Comparison of ENCODE assay signal across 16 mouse cellular contexts in genomic region chr1:39932216-39932739, GRCm38 (mm10). TPM values are rescaled to one million over a fixed set of nuclear protein-coding genes. Genes with fewer than 3 reads are reported as not detected.
A peak's percentile ranks its signal among the peaks of the same experiment; 100 is the strongest.
DNase-seq lines count a peak whose midpoint lies in the region; ATAC-seq and TF ChIP-seq lines count a peak whose summit lies in the region.
"Had no signal": no experiment of that assay in that cellular context is flagged by ENCODE, and none has a peak within 500 bp of the region (broad histone marks: within the 10 kb centered on the region; RNA-seq: fewer than 3 reads in every experiment).

No protein-coding gene starts in this region.

- no peaks in the 10 kb centered on the region for H3K9me3 ChIP-seq in heart, embryonic 10.5 days
- no peaks in the 10 kb centered on the region for H3K9me3 ChIP-seq in hindbrain, postnatal 0 days (ENCODE audit: low read length)
- no peaks in the 10 kb centered on the region for H3K9me3 ChIP-seq in hindbrain, embryonic 10.5 days
- H3K9me3 ChIP-seq: embryonic facial prominence, embryonic 15.5 days; G1E; midbrain, embryonic 10.5 days had no signal

- no peaks in the 10 kb centered on the region for H3K36me3 ChIP-seq in heart, embryonic 10.5 days
- H3K36me3 ChIP-seq in hindbrain, postnatal 0 days (ENCODE audit: insufficient read depth, low read length): no peaks in the 10 kb centered on the region
- peaks cover 15% of the 10 kb centered on the region; the same call in 1 of the 2 replicates for H3K36me3 ChIP-seq in hindbrain, embryonic 10.5 days
- H3K36me3 ChIP-seq: embryonic facial prominence, embryonic 15.5 days; G1E had no signal

- intact Hi-C loops in left cerebral cortex, postnatal 4 days (cut with DNase I): no loop called here

- H3K4me2 ChIP-seq in hindbrain, postnatal 0 days (ENCODE audit: low read depth, low read length): no peak overlapping the region
- H3K4me2 ChIP-seq: embryonic facial prominence, embryonic 15.5 days; lung, embryonic 14.5 days had no signal

- no peaks in the 10 kb centered on the region for H3K27me3 ChIP-seq in heart, embryonic 10.5 days (ENCODE audit: insufficient read depth, poor library complexity, severe bottlenecking)
- H3K27me3 ChIP-seq in hindbrain, postnatal 0 days (ENCODE audit: insufficient read depth, low read length): no peaks in the 10 kb centered on the region
- H3K27me3 ChIP-seq in hindbrain, embryonic 10.5 days (ENCODE audit: insufficient read depth, poor library complexity, severe bottlenecking): no peaks in the 10 kb centered on the region
- H3K27me3 ChIP-seq: embryonic facial prominence, embryonic 15.5 days had no signal

- no peak for DNase-seq in heart, embryonic 10.5 days (ENCODE audit: low spot score)
- DNase-seq in heart, adult 9 months (ENCODE audit: low spot score in 2 of 2): no peak
- DNase-seq in hindbrain, postnatal 0 days (ENCODE audit: low spot score): no peak
- DNase-seq in hindbrain, embryonic 10.5 days (ENCODE audit: low spot score): no peak
- peak; percentile 36 for DNase-seq in thymus, postnatal 4 days
- DNase-seq in thymus, postnatal 14 days: no peak
- no peak for DNase-seq in urinary bladder, postnatal 10 days (ENCODE audit: low spot score)
- DNase-seq in left cerebral cortex, postnatal 4 days: no peak
- DNase-seq: B cell, adult 2 months; cerebellum, adult 11-12 months; liver; lung, embryonic 14.5 days had no signal

- ATAC-seq in hindbrain, postnatal 0 days: no peak
- ATAC-seq: forebrain, embryonic 14.5 days had no signal

- 0 out of 2 replicates have a peak overlapping the region, but pooled peaks have one; percentile 16 for H3K27ac ChIP-seq in heart, embryonic 10.5 days
- H3K27ac ChIP-seq in hindbrain, postnatal 0 days: peak overlapping the region; percentile 48
- no peak overlapping the region for H3K27ac ChIP-seq in hindbrain, embryonic 10.5 days
- H3K27ac ChIP-seq: embryonic facial prominence, embryonic 15.5 days; midbrain, embryonic 10.5 days had no signal

- 61% methylated on average over 9 of the region's 9 CpGs for WGBS in heart, embryonic 10.5 days
- WGBS in hindbrain, postnatal 0 days: 42% methylated on average over 9 of the region's 9 CpGs
- whole genome bisulfite sequencing in hindbrain, embryonic 10.5 days: 80% methylated on average over 9 of the region's 9 CpGs

- no peak for TF ChIP-seq CTCF in hindbrain, postnatal 0 days (IDR thresholded peaks at IDR 0.05; ENCODE audit: low read depth)

- no peak overlapping the region for H3K4me3 ChIP-seq in heart, embryonic 10.5 days
- no peak overlapping the region for H3K4me3 ChIP-seq in hindbrain, postnatal 0 days (ENCODE audit: low read length)
- H3K4me3 ChIP-seq in hindbrain, embryonic 10.5 days: no peak overlapping the region
- H3K4me3 ChIP-seq: embryonic facial prominence, embryonic 15.5 days; midbrain, embryonic 10.5 days had no signal

- H3K9ac ChIP-seq in hindbrain, postnatal 0 days (replicated peaks; ENCODE audit: low read length): no peak overlapping the region
- H3K9ac ChIP-seq: embryonic facial prominence, embryonic 15.5 days; lung, embryonic 14.5 days had no signal

- peaks cover 81% of the 10 kb centered on the region for H3K4me1 ChIP-seq in heart, embryonic 10.5 days
- H3K4me1 ChIP-seq in hindbrain, postnatal 0 days (ENCODE audit: insufficient read depth, low read length): peaks cover 53% of the 10 kb centered on the region
- peaks cover 82% of the 10 kb centered on the region for H3K4me1 ChIP-seq in hindbrain, embryonic 10.5 days (replicated peaks)

RNA-seq across cellular contexts. Expression of gene Map4k4, which starts 31.6 kb away (rescaled TPM):
- polyA plus RNA-seq in heart, embryonic 10.5 days (2016; fragmentation: Nextera tagmentation; extraction: Ambion mirVana): 19.0 and 24.7 TPM in 2 replicates
- total RNA-seq in hindbrain, postnatal 0 days (2014; rRNA removed): 172 and 189 TPM in 2 replicates
- polyA plus RNA-seq in hindbrain, postnatal 0 days (2015; fragmentation: Nextera tagmentation; extraction: Ambion mirVana): 32.4 and 34.1 TPM in 2 replicates
- polyA plus RNA-seq in hindbrain, embryonic 10.5 days (2016; fragmentation: Nextera tagmentation; extraction: Ambion mirVana): 38.5 and 40.1 TPM in 2 replicates
- 100 to 1,000 TPM; 374 to 381 TPM for total RNA-seq in left cerebral cortex, postnatal 4 days (2021)
